Comparison of ENCODE assay signal across 10 mouse cellular contexts in the genomic region with DNA sequence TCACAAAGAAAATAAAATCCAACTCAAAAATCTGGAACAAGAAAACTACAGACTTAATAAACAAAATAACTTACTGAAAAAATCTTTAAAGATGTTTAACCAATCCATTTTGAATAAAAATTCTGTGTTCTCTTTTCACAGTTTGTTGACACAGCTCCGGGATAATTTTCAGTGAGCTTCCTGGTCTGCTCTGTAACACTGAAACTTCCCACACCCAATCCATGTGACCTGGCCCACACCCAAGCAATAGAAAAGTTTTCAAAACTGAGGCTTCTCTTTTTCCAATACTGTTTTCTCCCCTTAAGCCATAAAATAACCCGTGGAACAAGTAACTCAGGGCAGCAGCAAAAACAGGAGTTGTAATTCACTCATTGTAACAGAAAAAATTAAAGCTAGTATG. TPM values are rescaled to one million over a fixed set of nuclear protein-coding genes. Genes with fewer than 3 reads are reported as not detected.
DNase-seq lines count a peak whose midpoint lies in the region; ATAC-seq and TF ChIP-seq lines count a peak whose summit lies in the region.
"Had no signal": no experiment of that assay in that cellular context is flagged by ENCODE, and none has a peak within 500 bp of the region (broad histone marks: within the 10 kb centered on the region; RNA-seq: fewer than 3 reads in every experiment).

No protein-coding gene starts in this region.

- no peaks in the 10 kb centered on the region for H3K9me3 ChIP-seq in liver, embryonic 11.5 days (ENCODE audit: control insufficient read depth, low read length)
- H3K9me3 ChIP-seq in heart, embryonic 13.5 days: no peaks in the 10 kb centered on the region
- H3K9me3 ChIP-seq in stomach, embryonic 14.5 days (ENCODE audit: control insufficient read depth, low read depth, low read length): no peaks in the 10 kb centered on the region
- H3K9me3 ChIP-seq: limb, embryonic 13.5 days; neural tube, embryonic 13.5 days had no signal

- no peak overlapping the region for H3K27ac ChIP-seq in liver, adult 2 months (replicated peaks; ENCODE audit: insufficient read depth, low read depth, low read length)
- no peak overlapping the region for H3K27ac ChIP-seq in liver, embryonic 11.5 days (ENCODE audit: low read depth, low read length)
- H3K27ac ChIP-seq in heart, embryonic 13.5 days (replicated peaks): no peak overlapping the region
- H3K27ac ChIP-seq in stomach, embryonic 14.5 days (ENCODE audit: low read length): peak overlapping the region; percentile 50; the same call in 1 of the 2 replicates
- H3K27ac ChIP-seq: limb, embryonic 13.5 days; neural tube, embryonic 13.5 days had no signal

- no peak for TF ChIP-seq POLR2A in liver, adult 2 months (IDR thresholded peaks at IDR 0.05; ENCODE audit: extremely low read depth, insufficient read depth, low read length)

- no peak overlapping the region for H3K4me2 ChIP-seq in liver, embryonic 11.5 days
- peak overlapping the region; percentile 26; the same call in 1 of the 2 replicates for H3K4me2 ChIP-seq in heart, embryonic 13.5 days
- no peak overlapping the region for H3K4me2 ChIP-seq in stomach, embryonic 14.5 days (replicated peaks; ENCODE audit: low read depth, low read length)
- H3K4me2 ChIP-seq: limb, embryonic 13.5 days; neural tube, embryonic 13.5 days had no signal

- H3K27me3 ChIP-seq in liver, adult 2 months (ENCODE audit: control insufficient read depth, insufficient read depth, low read length): no peaks in the 10 kb centered on the region
- no peaks in the 10 kb centered on the region for H3K27me3 ChIP-seq in liver, embryonic 11.5 days (replicated peaks; ENCODE audit: control insufficient read depth, insufficient read depth, low read length)
- no peaks in the 10 kb centered on the region for H3K27me3 ChIP-seq in heart, embryonic 13.5 days (replicated peaks)
- H3K27me3 ChIP-seq in stomach, embryonic 14.5 days (ENCODE audit: control insufficient read depth, insufficient read depth, low read length): no peaks in the 10 kb centered on the region
- H3K27me3 ChIP-seq: limb, embryonic 13.5 days; neural tube, embryonic 13.5 days had no signal

- ATAC-seq in liver, embryonic 11.5 days (replicated peaks; ENCODE audit: low FRiP score): no peak
- ATAC-seq in heart, embryonic 13.5 days (ENCODE audit: extremely low read depth, insufficient number of reproducible peaks, low FRiP score, low TSS enrichment): no peak
- ATAC-seq in stomach, embryonic 14.5 days (ENCODE audit: insufficient number of reproducible peaks, insufficient read depth, low FRiP score, low read depth): no peak
- no peak for ATAC-seq in megakaryocyte-erythroid progenitor cell, adult 5-6 weeks (replicated peaks; ENCODE audit: low FRiP score, low TSS enrichment, poor library complexity, severe bottlenecking)

- peaks cover 6% of the 10 kb centered on the region for H3K4me1 ChIP-seq in liver, adult 2 months (ENCODE audit: control insufficient read depth, insufficient read depth, low read length)
- 0 out of 2 replicates have a peak, but pooled peaks cover 2% of the 10 kb centered on the region for H3K4me1 ChIP-seq in liver, embryonic 11.5 days (replicated peaks; ENCODE audit: control insufficient read depth, insufficient read depth, low read length)
- H3K4me1 ChIP-seq in heart, embryonic 13.5 days: peaks cover 16% of the 10 kb centered on the region
- no peaks in the 10 kb centered on the region for H3K4me1 ChIP-seq in stomach, embryonic 14.5 days (ENCODE audit: control insufficient read depth, insufficient read depth, low read length)

- peaks cover 1% of the 10 kb centered on the region; the same call in 1 of the 2 replicates for H3K36me3 ChIP-seq in liver, adult 2 months (ENCODE audit: control insufficient read depth, insufficient read depth, low read length)
- H3K36me3 ChIP-seq in liver, embryonic 11.5 days (ENCODE audit: control insufficient read depth, insufficient read depth, low read length): no peaks in the 10 kb centered on the region
- peaks cover 15% of the 10 kb centered on the region for H3K36me3 ChIP-seq in heart, embryonic 13.5 days
- H3K36me3 ChIP-seq in stomach, embryonic 14.5 days (ENCODE audit: control insufficient read depth, insufficient read depth, low read length): no peaks in the 10 kb centered on the region
- H3K36me3 ChIP-seq: neural tube, embryonic 13.5 days had no signal

- H3K79me2 ChIP-seq in liver, adult 2 months (ENCODE audit: control insufficient read depth, insufficient read depth, low read length): peaks cover 18% of the 10 kb centered on the region; the same call in 1 of the 2 replicates

- H3K9ac ChIP-seq in liver, adult 2 months (ENCODE audit: low read depth, low read length): no peak overlapping the region
- no peak overlapping the region for H3K9ac ChIP-seq in liver, embryonic 11.5 days (ENCODE audit: low read depth, low read length)
- no peak overlapping the region for H3K9ac ChIP-seq in heart, embryonic 13.5 days
- no peak overlapping the region for H3K9ac ChIP-seq in stomach, embryonic 14.5 days (replicated peaks; ENCODE audit: low read depth, low read length)
- H3K9ac ChIP-seq: limb, embryonic 13.5 days; neural tube, embryonic 13.5 days had no signal

- peak overlapping the region; percentile 36; the same call in 1 of the 2 replicates for H3K4me3 ChIP-seq in liver, adult 2 months (ENCODE audit: insufficient read depth, low read depth, low read length)
- no peak overlapping the region for H3K4me3 ChIP-seq in liver, embryonic 11.5 days (ENCODE audit: low read depth, low read length)
- H3K4me3 ChIP-seq in heart, embryonic 13.5 days: peak overlapping the region; percentile 33
- 0 out of 2 replicates have a peak overlapping the region, but pooled peaks have one; percentile 0 for H3K4me3 ChIP-seq in stomach, embryonic 14.5 days (ENCODE audit: low read depth, low read length)
- H3K4me3 ChIP-seq: limb, embryonic 13.5 days; neural tube, embryonic 13.5 days had no signal

- WGBS in liver, adult 2 months: 3% methylated on average over 2 of the region's 2 CpGs
- 54% methylated on average over 2 of the region's 2 CpGs for WGBS in liver, embryonic 11.5 days
- WGBS in heart, embryonic 13.5 days: 44% methylated on average over 2 of the region's 2 CpGs
- 45% methylated on average over 2 of the region's 2 CpGs for WGBS in stomach, embryonic 14.5 days

- no peak for TF ChIP-seq CTCF in liver, adult 2 months (IDR thresholded peaks at IDR 0.05; ENCODE audit: low read depth, low read length)

- peak; percentile 68 for DNase-seq in liver, adult 2 months (ENCODE audit: extremely low read depth, low read depth, low spot score)
- no peak for DNase-seq in liver, embryonic 11.5 days (ENCODE audit: low spot score)
- peak; percentile 44 to 47 for DNase-seq in kidney, postnatal 4 days
- no peak for DNase-seq in layer of hippocampus, postnatal 25 days (ENCODE audit: extremely low spot score in 1 of 2, low spot score in 1 of 2)
- DNase-seq in spleen, postnatal 4 days (ENCODE audit: low spot score in 2 of 2): no peak

RNA-seq across cellular contexts. Expression of a gene that starts 20.1 kb away (rescaled TPM):
- total RNA-seq in liver, adult 2 months (2014; rRNA removed): 0.40 and 0.83 TPM in 2 replicates
- polyA plus RNA-seq in liver, adult 2 months (2012; rRNA removed): 0.50 and 0.88 TPM in 2 replicates
- polyA plus RNA-seq in liver, embryonic 11.5 days (2014; fragmentation: Nextera tagmentation; extraction: Ambion mirVana): 0.59 and 0.78 TPM in 2 replicates
- polyA plus RNA-seq in heart, embryonic 13.5 days (2015; fragmentation: Nextera tagmentation; extraction: Ambion mirVana): 0.41 and 0.68 TPM in 2 replicates
- polyA plus RNA-seq in stomach, embryonic 14.5 days (2014; fragmentation: Nextera tagmentation; extraction: Ambion mirVana): 1.0 and 2.1 TPM in 2 replicates
- total RNA-seq in megakaryocyte-erythroid progenitor cell, adult 5-6 weeks (2014; fragmentation: Nextera tagmentation): 1.9 and 2.1 TPM in 2 replicates
- 0.65 and 2.0 TPM in 2 replicates for total RNA-seq in megakaryocyte-erythroid progenitor cell, adult 5-6 weeks (2017)
- 1 to 10 TPM; 3.8 to 4.1 TPM for total RNA-seq in layer of hippocampus, postnatal 25 days (2021)

RNA-seq across cellular contexts. Expression of a gene that starts 39.3 kb away (rescaled TPM):
- total RNA-seq in liver, adult 2 months (2014; rRNA removed): 17.0 and 17.5 TPM in 2 replicates
- polyA plus RNA-seq in liver, adult 2 months (2012; rRNA removed): 2.2 and 2.6 TPM in 2 replicates
- 51.6 and 51.9 TPM in 2 replicates for polyA plus RNA-seq in liver, embryonic 11.5 days (2014; fragmentation: Nextera tagmentation; extraction: Ambion mirVana)
- polyA plus RNA-seq in heart, embryonic 13.5 days (2015; fragmentation: Nextera tagmentation; extraction: Ambion mirVana): 45.6 and 56.7 TPM in 2 replicates
- polyA plus RNA-seq in stomach, embryonic 14.5 days (2014; fragmentation: Nextera tagmentation; extraction: Ambion mirVana): 67.4 and 69.8 TPM in 2 replicates
- total RNA-seq in megakaryocyte-erythroid progenitor cell, adult 5-6 weeks (2014; fragmentation: Nextera tagmentation): 17.5 and 19.5 TPM in 2 replicates
- 37.0 and 54.1 TPM in 2 replicates for total RNA-seq in megakaryocyte-erythroid progenitor cell, adult 5-6 weeks (2017)
- total RNA-seq in layer of hippocampus, postnatal 25 days (2021): 10 to 100 TPM; 33.5 to 37.2 TPM

Comparison
In these comparisons a context has a peak if more than half of its experiments do, and no peak if none do; other contexts are left out.
1. DNase-seq: peak in liver, adult 2 months (single experiment) and kidney, postnatal 4 days (2 of 2); none in liver, embryonic 11.5 days (single experiment), layer of hippocampus, postnatal 25 days (0 of 2) and spleen, postnatal 4 days (0 of 2).
2. RNA of a gene that starts 39.3 kb away (polyA plus RNA-seq): 67.4 to 69.8 TPM in stomach, embryonic 14.5 days, 51.6 to 51.9 TPM in liver, embryonic 11.5 days and 45.6 to 56.7 TPM in heart, embryonic 13.5 days; 2.2 to 2.6 TPM in liver, adult 2 months; every median in the first group is over 10 times any median in the second.